Mouse (Mus musculus) C2C12 (cell line): ENCODE measurements around the gene Ubac2. TPM values are rescaled to one million over a fixed set of nuclear protein-coding genes. Genes with fewer than 3 reads are reported as not detected.

Experiments used
- H3K27me3 ChIP-seq: one replicate; pipeline ENCODE4 v1.6.1; 2011; ENCODE audit not compliant: control insufficient read depth, insufficient read depth, insufficient read length
- H3K36me3 ChIP-seq: one replicate; pipeline ENCODE4 v1.6.1; 2011; ENCODE audit not compliant: control insufficient read depth, insufficient read depth
- H3K4me3 ChIP-seq: one replicate; pipeline ENCODE4 v1.5.1; 2011; ENCODE audit warnings: mild to moderate bottlenecking, control low read depth; ENCODE audit not compliant: poor library complexity, insufficient read depth, severe bottlenecking
- H3K79me2 ChIP-seq: one replicate; pipeline ENCODE4 v1.6.1; 2011; ENCODE audit not compliant: control insufficient read depth, insufficient read depth
- H3K79me3 ChIP-seq: one replicate; pipeline ENCODE4 v1.6.1; 2011; ENCODE audit warnings: low read depth, control low read depth
- H3ac ChIP-seq: one replicate; pipeline ENCODE3; 2011; ENCODE audit warnings: low read depth; ENCODE audit not compliant: control insufficient read depth, insufficient read length
- CEBPB ChIP-seq: IDR thresholded peaks from one replicate; pipeline ENCODE4 v1.6.1; 2011; ENCODE audit warnings: low read depth, mild to moderate bottlenecking, control low read depth, moderate library complexity
- CTCF ChIP-seq: IDR thresholded peaks from one replicate; pipeline ENCODE4 v1.5.1; 2011; ENCODE audit not compliant: control insufficient read depth, insufficient read depth, insufficient read length
- FOSL1 ChIP-seq: IDR thresholded peaks from one replicate; pipeline ENCODE4 v1.8.0; 2011; ENCODE audit warnings: mild to moderate bottlenecking, low read length; ENCODE audit not compliant: poor library complexity, insufficient read depth, severe bottlenecking
- MAX ChIP-seq: IDR thresholded peaks from one replicate; pipeline ENCODE4 v1.6.1; 2011; ENCODE audit warnings: mild to moderate bottlenecking, control low read depth
- MYOD1 ChIP-seq: IDR thresholded peaks from one replicate; pipeline ENCODE4 v1.6.1; 2011; ENCODE audit warnings: low read depth; ENCODE audit not compliant: control insufficient read depth, insufficient read length
- MYOG ChIP-seq: IDR thresholded peaks from one replicate; pipeline ENCODE4 v1.6.1; 2011; ENCODE audit not compliant: control insufficient read depth, insufficient read length; ENCODE audit errors: extremely low read depth
- USF1 ChIP-seq: IDR thresholded peaks from one replicate; pipeline ENCODE4 v1.6.1; 2011; ENCODE audit warnings: low read depth, mild to moderate bottlenecking, control low read depth, moderate library complexity
- polyA plus RNA-seq: library from polyadenylated mRNA; unstranded; fragments of >200 nt; fragmentation: generic; extraction: Trizol; gene quantifications from one replicate; pipeline ENCODE4 v1.2.1, GENCODE M21; 2012; ENCODE audit warnings: missing spikeins

Ubac2 gene
- polyA plus RNA-seq, 1 experiment: 37.8 TPM

DNA sequence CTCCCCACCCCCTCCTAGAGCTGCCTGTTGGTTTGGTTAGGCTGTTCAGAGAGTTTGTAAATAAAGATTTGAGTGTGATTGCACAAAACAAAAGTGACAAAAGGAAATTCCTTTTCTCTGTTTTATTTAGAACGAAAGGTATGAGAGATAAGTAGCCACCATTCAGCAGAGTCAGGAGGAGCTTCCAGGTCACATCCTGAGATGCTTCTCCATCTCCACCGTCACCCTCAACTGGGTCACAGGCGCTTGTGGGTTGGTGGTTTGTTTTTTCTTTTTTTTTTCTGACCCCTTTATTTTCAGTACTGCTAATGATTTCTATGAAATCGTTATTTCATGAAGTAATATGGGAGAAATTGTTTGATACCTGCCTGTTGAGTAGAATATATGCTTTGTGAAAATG lies 57.9 kb downstream of the Ubac2 start:
- no peak overlapping the region for H3K4me3 ChIP-seq
- peaks cover 6% of the 10 kb centered on the region for H3K36me3 ChIP-seq
- no peak for TF ChIP-seq MYOG
- no peak for TF ChIP-seq MYOD1
- TF ChIP-seq CTCF: no peak
- no peak for TF ChIP-seq CEBPB
- no peak for TF ChIP-seq USF1
- no peak for TF ChIP-seq MAX
- no peak for TF ChIP-seq FOSL1
- no peaks in the 10 kb centered on the region for H3K79me2 ChIP-seq
- no peak overlapping the region for H3ac ChIP-seq
- no peaks in the 10 kb centered on the region for H3K27me3 ChIP-seq
- no peaks in the 10 kb centered on the region for H3K79me3 ChIP-seq

DNA sequence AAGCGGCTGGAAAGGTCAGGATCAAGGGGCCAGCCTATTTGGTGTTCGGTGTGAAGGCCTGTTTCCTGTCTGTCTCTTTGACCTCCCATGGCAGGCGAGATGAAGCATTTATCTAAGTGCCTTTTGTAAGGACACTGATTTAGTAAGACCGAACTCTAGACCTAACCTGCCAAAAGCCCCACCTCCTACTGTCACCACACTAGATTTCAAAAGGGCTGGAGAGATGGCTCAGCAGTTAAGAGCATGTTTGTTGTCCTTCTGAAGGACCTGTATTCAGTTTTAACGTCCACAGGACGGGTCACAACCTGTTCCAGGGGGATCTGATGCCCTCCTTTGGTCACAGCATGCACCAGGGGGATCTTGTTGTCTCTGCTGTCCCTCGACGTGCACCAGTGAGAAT lies 58.4 kb downstream of the Ubac2 start:
- Histone ChIP-seq H3K79me2 (no peaks in the 10 kb centered on the region), H3K4me3 (no peak overlapping the region), H3K27me3 (no peaks in the 10 kb centered on the region), H3K36me3 (peaks cover 6% of the 10 kb centered on the region), H3ac (no peak overlapping the region), H3K79me3 (peaks cover 1% of the 10 kb centered on the region)
- TF ChIP-seq FOSL1 (no peak), MAX (no peak), CTCF (no peak), CEBPB (no peak), USF1 (no peak), MYOD1 (no peak), MYOG (no peak)

- TF ChIP-seq CEBPB: no peak
- no peak for TF ChIP-seq USF1
- TF ChIP-seq MYOD1: no peak
- Histone ChIP-seq H3K79me2 (no peaks in the 10 kb centered on the region), H3K4me3 (no peak overlapping the region), H3ac (no peak overlapping the region), H3K79me3 (peaks cover 1% of the 10 kb centered on the region), H3K36me3 (peaks cover 6% of the 10 kb centered on the region), H3K27me3 (no peaks in the 10 kb centered on the region)
Measured at GRCm38 (mm10) chr14:121937601-121938255, 59.3 kb downstream of the Ubac2 start.

DNA sequence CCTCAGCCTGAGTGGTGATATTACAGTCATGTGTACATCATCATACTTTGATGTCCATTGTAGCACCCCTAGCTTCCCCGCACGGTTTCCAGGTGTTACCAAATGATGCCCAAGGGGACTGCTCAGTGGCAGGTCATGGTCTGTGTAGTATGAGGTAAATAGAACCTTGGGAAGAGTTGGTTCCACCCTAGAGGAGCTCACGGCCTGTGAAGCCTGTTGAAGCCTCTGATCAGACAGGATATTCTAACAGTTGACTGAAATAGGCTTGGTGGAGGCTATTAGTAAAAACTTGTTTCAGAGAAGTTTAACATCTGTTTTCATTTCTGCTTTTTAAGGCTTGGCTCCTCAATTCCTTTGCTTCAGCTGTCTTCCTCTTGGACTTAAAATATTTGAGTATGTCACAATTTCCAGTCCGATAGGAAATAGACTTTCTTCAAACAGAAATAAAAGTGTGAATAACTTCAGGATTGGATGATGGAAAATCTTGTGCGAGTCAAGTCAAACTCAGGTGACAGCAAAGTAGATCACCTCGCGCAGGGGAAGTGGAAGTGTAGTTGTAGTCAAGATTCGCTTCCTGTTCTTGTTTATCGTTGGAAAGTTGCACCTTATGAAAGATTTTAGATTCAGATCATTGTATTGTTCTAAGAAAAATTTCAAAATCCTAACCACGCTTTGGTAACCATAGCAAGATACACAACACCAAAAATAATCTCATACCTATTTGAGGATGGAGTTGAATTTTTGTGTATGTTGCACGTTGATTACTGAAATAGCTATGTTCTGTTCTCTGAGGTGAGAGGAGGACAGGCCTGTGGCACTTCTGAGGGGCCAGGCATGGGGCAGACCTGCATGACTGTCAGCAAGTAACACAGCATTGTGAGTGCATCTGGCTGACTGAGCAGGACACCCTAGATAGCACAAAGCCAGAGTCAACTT lies 60.1 kb downstream of the Ubac2 start:
- Histone ChIP-seq H3K79me2 (no peaks in the 10 kb centered on the region), H3K79me3 (peaks cover 1% of the 10 kb centered on the region), H3K36me3 (peaks cover 6% of the 10 kb centered on the region), H3ac (no peak overlapping the region), H3K4me3 (no peak overlapping the region), H3K27me3 (no peaks in the 10 kb centered on the region)
- no peak for TF ChIP-seq USF1
- no peak for TF ChIP-seq MAX
- TF ChIP-seq FOSL1: no peak
- TF ChIP-seq CEBPB: no peak
- no peak for TF ChIP-seq CTCF
- no peak for TF ChIP-seq MYOG
- no peak for TF ChIP-seq MYOD1

GRCm38 (mm10) chr14:121939582-121939981 lies 61.2 kb downstream of the Ubac2 start:
- H3K79me3 ChIP-seq: peaks cover 1% of the 10 kb centered on the region
- TF ChIP-seq CTCF (no peak), MAX (no peak), MYOD1 (no peak), USF1 (no peak), CEBPB (no peak), FOSL1 (no peak), MYOG (no peak)
- H3K4me3 ChIP-seq: no peak overlapping the region
- H3K79me2 ChIP-seq: no peaks in the 10 kb centered on the region
- H3K27me3 ChIP-seq: no peaks in the 10 kb centered on the region
- no peak overlapping the region for H3ac ChIP-seq
- no peaks in the 10 kb centered on the region for H3K36me3 ChIP-seq
